Mouse (Mus musculus) testis, postnatal 14 days (tissue): Measurements from ENCODE around the gene 9630041A04Rik.

Experiments
- DNase-seq: peaks from one replicate; pipeline ENCODE4 v3.0.0; 2021; ENCODE audit warnings: low spot score

Gene 9630041A04Rik

DNA sequence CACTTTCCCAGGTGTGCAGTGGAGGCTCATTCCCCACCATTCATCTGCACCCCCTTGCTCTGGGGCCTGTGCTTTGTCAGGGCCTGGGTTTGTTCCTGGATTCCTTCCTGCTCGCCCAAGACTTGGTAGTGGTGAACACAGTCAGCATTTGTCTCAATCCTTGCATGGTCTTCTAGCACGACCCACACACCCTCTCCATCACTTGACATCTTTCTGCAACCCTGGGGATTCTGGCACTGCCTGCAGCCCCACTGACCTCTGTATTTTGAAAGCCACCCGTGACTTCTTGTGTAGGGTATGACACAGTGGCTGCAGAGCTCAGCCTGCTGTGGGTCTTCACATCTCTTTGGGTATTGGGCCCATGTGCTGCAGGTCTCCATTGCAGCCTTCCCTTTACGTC is 57.1 kb downstream of the 9630041A04Rik start:
- DNase-seq = no peak

DNA sequence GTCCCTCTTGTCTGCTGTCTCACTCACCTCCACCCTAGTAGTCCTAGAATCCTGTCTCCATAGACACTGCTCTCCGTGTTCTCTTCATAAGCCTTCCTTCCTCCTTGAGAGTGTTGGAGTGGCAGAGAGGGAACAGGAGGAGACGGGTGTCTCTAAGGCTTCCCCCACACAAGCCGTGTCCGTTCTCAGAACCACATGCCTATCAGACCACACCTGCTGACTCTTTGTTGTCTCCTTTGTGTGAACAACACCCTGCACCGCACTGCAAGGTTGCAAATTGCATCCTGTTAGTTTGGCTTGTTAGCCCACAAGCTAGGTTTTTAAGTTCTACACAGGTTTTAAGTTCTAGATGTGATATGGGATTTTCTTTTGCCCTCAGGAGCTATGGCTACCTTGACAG is 57.7 kb downstream of the 9630041A04Rik start:
- DNase-seq = no peak

DNA sequence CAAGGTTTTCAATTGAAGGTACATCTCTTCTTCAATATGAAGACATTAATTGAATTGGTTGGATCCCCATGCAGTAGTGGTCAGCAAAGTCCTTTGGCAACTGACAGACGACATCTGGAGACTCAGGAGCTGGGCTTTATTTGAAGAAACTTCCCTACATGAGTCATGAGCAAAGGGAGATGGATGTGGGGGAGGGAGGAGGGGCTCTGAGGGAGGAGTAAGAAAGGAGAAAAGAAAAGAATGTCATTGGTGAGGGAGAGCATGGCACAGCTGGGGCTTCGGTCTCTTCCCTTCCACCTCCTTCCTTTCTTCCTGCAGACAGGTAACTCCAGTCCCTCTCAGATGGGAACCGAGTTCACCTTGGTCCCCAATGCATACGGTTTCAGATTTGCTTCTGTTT is 61.2 kb downstream of the 9630041A04Rik start:
- DNase-seq = no peak

DNA sequence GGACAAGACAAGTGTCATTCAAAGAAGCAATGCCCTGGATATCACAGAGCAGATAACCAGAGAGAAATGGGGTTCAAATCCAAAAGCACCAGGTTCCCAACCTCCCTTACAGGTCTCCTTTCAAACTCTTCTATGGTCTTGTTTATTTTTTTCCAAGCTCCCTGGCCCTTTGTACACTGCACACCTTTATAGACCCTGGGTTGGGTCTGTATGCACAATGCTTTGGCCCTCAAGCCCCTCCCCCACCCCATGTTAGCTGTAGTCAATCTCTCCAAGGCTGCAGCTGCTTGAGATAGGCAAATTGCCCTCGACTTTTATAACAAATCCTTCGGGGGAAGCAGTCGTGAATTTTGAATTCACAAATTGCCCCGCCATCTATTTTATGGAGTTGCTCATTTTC is 63.2 kb downstream of the 9630041A04Rik start:
- no peak for DNase-seq

DNA sequence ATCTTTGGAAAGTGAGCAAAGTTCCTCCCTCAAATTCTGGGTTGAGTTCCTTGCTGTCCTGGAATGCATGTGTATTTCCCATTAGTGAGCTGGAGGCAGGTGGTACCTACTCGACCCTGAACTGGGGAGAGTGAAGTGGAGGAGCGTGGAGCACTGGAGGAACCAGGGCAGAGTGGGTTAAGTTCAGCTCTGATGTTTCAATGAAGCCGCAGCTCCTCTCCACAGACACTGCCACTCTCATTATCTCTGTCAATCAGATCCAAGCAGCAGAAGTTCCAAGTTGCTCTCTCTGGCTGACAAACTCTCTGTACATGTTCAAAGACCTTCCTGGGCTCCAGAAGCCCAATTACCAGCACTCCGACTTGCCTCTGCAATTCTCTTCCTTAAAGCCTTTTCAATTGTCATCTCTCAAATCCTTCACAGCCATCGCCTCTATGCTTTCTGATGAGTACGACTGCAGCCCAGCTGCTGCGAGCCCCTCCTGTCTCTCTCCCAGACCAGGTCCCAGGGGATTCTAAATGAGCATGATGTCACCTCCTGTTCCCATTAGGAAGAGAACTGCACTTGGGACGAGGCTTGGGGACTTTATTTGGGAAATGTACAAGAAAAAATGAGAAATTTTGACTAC is 72.4 kb downstream of the 9630041A04Rik start:
- no peak for DNase-seq

DNA sequence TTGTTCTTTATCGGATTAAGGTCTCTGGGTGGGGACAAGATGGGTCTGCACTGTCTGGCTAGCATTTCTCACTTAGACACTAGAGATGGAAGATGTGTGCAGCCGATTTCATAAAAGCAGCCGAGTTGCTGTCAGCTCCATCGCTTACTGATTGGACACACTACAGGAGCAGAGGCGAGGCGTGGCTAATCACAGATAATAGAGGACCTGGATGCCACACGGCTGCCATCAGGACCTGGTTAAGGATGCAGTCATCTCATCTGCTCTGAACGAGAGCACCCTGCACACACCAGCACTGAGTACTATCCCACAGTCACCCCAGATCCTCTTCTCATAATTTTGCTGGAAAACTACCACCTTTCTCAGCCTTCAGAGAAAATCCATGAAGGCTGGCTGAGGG is 73.2 kb downstream of the 9630041A04Rik start:
- DNase-seq = no peak

DNA sequence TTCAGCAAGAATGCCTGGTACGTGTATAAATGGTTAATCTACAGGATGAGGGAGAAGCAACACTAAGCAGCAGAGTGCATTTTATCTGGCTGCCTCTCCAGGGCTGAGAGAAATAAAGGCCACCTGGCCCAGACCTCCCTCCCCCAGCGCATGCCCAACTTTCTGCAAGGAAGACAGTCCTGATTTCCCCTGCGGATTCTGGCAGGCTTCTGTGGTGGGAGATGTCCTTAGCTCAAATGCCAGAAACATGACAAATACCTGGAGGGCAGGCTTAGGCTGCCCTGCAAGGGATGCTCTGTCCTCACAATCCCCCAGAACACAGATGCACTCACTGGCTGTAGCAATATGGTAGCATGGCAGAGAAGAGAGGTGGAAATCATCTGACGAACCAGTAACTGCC is 76.4 kb downstream of the 9630041A04Rik start:
- no peak for DNase-seq

DNA sequence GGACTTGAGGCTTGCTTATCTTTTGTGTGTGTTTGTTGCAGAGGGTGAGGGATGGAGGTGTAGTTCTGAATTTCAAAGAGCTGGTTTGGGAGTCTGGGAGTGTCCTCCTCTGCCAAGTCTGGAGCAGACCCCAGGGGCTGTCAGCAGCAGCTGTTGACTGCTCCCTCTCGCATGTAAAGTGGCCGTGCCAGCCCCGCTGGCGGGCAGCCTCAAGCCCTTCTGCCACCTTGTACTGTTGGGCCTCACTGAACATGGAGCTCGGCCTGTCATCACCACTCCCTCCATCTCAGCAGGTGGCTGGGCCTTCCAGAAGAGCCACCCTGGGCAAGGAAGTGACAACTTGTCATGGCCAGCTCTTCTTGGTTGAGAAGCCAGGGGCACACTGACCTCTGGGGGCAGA is 77.4 kb downstream of the 9630041A04Rik start:
- DNase-seq = no peak

DNA sequence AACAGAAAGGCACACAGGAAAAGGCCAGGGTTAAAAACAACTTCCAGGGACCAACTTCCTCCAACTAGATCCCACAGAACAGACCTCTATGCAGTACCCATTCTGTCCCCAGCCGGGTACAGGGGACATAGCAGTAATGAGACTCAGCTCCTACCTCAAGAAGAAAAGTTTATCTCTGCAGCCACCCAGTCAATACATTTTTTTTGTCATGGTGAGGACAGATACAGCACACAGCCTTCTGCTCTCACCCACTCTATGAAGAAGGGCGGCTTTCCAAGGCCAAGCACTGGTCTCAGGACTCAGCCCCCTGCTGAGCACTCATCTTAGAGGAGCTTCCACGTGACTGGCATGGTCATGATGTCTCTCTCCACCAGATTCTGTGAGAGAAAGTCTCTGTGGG is 78.5 kb downstream of the 9630041A04Rik start:
- DNase-seq = no peak

DNA sequence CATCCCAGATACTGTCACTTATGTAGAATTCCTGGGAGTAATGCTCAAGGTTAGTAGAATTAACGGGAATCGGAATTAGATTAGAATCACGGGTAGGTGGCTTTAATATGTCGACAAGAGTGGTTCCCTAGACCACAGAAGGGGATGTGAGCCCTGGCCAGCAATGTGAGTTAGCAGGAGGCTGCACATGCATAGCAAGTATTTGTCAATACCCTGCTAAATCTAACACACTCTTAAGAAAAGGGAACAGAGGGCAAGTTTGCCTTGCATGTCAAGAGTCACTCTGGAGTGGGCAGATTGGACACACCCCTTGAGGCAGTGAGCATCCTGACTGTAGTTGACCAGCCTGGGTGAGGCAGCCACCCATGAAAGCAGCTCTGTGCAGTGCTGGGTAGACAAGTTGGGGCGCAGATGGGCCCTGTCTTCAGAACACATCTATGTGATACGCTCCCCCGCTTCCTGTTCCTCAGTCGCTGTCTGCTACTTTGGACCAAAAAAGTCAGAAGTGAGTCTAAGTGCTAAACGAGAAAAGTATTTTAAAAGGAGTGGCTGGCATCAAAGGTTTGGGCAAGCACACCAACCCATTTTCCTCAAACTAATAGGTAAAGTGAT is 80.5 kb downstream of the 9630041A04Rik start:
- DNase-seq = no peak

DNA sequence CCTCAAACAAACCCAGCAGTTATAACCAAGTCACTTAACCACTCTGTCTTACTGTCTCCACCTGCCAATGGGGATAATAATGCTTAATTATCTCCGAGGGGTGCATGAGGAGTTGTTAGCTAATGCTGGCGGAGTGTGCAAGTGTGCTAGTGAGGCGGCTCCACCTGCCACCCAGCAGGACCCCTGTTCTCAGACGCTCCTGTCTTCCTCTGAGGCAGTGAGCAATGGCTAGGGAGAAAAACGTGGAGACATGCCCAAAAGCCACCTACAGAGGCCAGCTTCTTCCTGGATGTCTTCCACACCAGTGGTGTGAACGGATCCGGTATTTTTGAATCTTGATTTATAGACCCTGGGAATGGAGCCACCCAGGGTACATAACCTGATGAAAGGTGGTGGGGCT is 83.7 kb downstream of the 9630041A04Rik start:
- no peak for DNase-seq

DNA sequence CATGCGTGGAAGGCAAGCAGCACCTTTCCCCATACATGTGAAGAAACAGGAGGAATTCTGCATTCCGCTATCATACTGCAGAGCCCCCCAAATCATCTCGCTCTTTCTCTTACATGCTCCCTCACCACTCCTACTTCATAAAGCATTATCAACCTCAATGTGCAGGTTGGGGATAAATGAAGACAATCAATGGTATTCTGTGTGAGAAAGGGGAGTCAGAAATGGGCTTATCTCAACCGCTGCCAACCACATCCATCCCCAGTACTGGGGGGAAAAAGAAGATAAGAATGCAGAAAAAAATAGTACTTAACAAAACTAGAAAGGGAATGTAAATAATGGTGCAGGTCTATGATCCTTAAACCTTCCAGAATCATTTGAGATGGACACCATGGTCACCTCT is 84.2 kb downstream of the 9630041A04Rik start:
- no peak for DNase-seq

DNA sequence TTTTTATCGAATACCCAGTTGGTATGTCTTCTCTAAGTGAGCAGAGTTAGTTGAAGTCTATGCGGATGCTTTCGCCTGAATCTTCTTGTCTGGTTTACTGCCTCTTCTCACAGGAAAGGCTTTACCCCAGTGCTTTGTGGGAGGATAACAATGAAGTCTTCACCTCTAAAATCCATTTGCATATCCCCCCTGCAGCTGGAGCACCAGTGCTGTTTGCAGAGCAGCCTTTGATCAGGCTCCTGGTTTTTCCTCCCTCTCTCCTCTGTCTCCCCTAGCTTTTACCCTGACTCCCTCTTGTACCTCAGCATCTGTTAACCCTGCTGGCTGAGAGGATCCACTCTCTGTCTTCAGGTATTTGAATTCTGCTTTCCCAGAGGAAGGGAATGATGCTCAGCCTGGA is 88.5 kb downstream of the 9630041A04Rik start:
- no peak for DNase-seq

DNA sequence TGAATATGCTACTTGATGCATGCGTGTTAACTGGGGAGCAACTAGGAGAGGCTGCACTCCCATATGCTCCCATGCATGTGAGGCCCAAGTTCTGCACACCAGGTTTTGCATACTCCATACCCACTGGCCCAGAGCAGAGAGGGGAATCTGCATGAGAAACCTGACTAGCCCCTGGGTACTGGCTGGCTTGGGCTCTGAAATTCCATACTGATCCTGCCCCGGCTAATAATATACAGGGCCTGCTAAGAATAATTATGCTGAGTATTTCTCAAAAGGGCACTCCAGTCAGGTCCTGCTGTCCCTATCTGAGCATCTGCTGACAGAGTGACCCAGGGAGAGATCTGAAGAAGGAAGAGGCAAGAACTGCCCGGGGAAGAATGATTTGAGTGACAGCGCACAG is 92.9 kb downstream of the 9630041A04Rik start:
- DNase-seq = no peak

DNA sequence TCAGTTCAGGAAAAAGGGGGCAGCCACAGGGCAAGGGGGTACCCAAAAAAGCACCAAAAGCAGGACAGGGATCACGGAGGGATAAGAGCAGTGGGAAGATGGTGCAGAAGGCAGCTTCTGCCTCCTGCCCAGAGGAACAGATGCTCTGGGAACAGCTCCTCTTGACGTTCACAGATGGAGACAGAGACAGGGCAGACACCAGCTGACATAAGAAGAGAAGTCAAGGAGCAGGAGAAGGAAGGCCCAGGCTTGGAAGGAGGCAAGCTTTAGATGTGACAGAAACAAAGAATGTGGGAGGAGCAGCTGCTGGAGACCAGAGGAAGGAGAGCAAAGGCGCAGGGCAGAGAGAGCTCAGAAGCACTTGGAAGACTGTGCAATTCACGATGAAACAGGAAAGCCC is 94.6 kb downstream of the 9630041A04Rik start:
- no peak for DNase-seq

DNA sequence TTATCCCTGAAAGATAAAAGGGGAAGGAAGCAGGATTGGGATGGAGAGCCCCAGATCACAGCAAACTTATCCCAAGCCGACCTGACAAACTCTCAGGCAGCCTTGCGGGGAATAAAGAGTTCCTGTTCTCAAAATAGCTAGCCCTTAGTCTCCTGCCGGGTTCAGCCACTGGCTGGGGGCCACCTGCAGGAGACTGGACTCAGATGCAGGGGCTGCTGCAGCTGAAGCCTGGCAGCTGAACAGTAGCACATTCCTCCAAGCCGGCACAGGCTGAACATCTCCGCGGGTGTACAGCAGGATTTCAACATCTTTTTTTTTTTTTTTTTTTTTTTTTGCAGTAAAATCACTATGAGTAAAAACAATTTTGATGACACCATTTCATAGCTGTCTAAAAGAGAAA is 110.2 kb downstream of the 9630041A04Rik start:
- no peak for DNase-seq

DNA sequence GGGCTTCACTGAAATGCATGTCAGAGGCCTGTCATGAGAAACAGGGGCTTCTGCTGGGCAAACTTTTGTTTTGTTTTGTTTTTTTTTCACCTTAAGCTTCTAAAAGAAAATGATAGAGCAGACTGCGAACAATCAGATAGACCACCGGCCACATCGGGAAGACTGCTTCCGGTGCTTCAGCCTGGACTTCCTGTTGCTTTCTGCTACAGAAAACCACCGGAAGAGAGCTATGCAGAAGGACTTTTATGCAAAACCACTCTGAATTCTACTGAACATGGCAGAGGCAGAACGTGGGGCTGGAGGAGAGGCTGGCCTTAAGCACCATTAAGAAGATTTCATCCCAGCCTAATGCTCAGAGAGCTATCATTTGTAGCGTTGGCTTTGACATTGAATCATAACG is 110.7 kb downstream of the 9630041A04Rik start:
- DNase-seq = no peak

DNA sequence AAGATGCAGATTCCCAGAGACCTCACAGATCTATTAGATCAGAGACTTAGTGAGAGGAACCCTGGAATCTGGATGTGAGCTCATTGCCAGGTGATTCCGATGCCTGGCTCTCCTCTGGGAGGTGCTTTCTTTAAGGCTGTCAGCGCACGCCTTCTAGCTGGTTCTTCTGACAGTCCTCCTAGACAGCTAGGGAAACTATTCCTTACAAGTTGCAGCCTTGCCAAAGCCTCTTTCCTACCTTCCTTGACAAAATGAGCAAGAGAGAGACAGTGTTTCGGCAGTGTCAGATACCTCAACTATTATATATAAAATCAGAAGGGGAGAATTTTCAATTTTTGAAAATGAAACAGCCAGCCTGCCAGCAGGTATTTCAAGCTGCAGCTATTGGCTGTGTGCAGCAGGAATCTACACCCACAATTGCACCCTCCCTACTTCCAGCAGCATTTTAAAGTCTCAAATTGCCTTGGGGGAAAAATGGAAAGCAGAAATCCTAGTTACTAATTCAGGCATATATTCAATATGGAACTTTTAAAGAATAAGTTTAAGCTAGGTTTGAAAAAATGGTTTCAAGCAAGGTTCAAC is 115.3 kb downstream of the 9630041A04Rik start:
- DNase-seq = no peak

DNA sequence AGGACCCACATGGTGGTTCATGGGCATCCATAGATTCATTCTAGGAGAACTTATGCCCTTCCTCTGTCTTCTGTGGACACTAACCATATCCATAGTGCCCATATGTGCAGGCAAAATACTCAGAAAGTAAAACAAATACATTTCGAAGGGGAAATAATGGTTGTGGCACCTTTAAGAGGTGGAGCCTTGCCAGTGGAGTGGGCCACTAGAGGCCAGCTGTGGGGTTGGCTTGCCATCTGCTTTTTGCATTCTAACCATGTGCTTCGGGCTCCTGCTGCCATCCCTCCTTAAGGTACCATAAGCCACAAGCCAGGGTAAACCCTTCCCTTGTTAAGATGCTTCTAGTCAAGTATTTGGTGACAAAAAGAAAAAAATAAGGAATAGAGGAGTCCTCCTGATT is 119.5 kb downstream of the 9630041A04Rik start:
- no peak for DNase-seq

DNA sequence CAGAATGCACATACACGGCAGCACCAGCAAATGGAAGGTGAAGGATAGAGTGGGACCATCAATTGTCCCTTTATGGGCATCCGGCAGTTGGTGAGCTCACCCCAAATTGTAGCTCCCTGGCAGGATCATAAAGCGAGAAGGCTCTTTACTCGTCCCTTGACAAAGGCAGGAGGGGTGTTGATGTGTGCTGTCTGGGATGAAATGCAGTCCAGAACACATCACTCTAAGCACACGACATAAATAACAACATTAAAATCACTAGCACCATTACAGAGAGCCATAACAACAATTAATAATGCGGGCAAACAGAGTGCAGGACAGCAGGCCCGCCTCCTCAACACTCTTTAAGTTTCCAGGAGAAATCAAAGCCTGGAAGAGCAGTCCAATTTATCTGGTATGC is 120.7 kb downstream of the 9630041A04Rik start:
- no peak for DNase-seq

DNA sequence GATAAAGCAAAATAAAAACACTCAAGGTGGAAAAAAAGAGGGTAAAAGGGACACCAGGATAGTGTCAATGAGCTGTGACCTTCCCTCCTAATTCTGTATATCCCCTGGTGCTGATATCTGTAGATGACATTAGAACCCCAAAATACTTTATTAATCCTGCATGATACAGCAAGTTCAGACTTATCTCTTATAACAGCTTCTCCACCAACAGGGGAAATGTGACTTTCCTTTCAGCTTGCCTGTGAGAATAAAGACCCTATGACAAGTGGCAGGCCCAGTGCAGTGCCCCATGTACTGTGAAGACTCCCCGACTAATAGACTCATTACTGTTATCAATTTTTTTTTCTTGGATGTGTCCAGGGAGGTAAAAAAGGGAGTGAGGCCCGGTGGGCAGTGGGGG is 125.3 kb downstream of the 9630041A04Rik start:
- DNase-seq = no peak

DNA sequence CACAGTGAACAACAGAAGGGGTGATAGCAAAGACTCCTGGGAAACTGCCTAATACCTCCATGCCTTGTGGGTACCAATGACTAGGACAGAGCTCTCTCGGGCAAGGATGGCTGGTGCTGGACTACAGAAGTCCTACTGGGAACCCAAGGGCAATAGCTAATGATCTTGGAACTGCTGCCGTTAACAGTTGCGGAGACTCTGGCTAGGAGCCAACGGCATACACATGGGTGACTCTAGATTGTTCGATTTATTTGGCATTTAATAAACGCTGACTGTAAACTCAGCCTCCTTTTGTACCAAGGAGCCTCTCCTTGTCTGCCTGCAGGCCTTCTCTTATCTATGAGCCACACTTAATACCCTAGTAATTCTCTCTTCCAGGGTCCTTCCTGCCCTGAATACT is 128.4 kb downstream of the 9630041A04Rik start:
- no peak for DNase-seq

DNA sequence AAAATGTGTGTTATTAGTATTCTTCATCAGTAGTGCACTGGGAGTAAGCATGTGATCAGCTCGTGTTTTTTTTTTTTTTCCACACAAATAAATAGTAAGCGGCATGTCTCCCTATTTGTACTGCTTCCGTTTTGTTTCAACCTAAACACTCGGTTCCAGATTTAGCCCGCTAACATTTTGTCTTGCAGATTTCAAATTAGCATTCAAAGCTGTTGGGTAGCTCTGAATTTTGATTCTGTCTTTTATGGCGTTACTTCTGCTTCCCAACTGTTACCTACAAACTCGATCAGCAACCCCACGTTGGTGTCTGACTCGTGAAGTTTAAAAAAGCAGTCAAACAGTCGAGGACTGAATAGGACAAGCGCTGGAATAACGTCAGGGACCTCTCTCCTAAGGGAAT is 129.2 kb downstream of the 9630041A04Rik start:
- DNase-seq = no peak
